Mouse (Mus musculus) bone marrow macrophage, adult 2 months (primary cell): ENCODE measurements around the gene Babam2.

Experiments used
- CTCF ChIP-seq: IDR thresholded peaks from 2 replicates; pipeline ENCODE4 v1.5.1; 2012; ENCODE audit warnings: low read depth, mild to moderate bottlenecking, low read length, moderate library complexity
- POLR2A ChIP-seq: IDR thresholded peaks from 2 replicates; pipeline ENCODE4 v1.6.1; 2012; ENCODE audit warnings: mild to moderate bottlenecking, low read depth, low read length, borderline replicate concordance

DNA sequence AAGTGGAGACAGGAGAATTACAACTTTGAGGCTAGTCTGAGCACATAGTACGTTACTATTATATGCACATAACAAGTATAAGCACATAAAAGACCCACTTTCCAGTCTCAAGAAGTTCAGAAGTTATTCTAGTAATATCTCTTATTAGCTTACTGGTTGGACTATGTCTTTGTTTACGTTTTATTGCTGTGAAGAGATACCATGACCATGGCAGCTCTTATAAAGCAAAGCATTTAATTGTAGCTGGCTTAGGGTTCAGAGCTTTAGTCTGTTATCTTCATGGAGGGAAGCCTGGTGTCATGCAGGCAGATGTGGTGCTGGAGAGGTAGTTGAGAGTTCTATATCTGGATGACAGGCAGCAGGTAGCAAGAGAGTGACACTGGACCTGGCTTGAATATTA, 68.3 kb downstream of the Babam2 start:
- TF ChIP-seq CTCF, result no peak
- no peak for TF ChIP-seq POLR2A
